Mouse (Mus musculus) ES-Bruce4 (cell line): Measurements from ENCODE around the gene Spsb2.

ENCODE experiments used
- CTCF ChIP-seq: IDR thresholded peaks from one replicate; pipeline ENCODE4 v1.8.1; 2011; ENCODE audit warnings: low read depth, low read length
- EP300 ChIP-seq: IDR thresholded peaks from 2 replicates; pipeline ENCODE4 v1.6.1; 2011; ENCODE audit warnings: low read depth, low read length; ENCODE audit not compliant: insufficient read depth
- POLR2A ChIP-seq: IDR thresholded peaks from one replicate; pipeline ENCODE4 v1.8.1; 2011; ENCODE audit warnings: low read length; ENCODE audit not compliant: insufficient read depth

- TF ChIP-seq CTCF (no peak), POLR2A (no peak), EP300 (no peak)
Observed at GRCm38 (mm10) chr6:124817563-124817962, 9.1 kb downstream of the Spsb2 start.
